Mouse (Mus musculus) heart, adult 18-20 months (tissue): ENCODE data around the gene Glcci1. TPM values are rescaled to one million over a fixed set of nuclear protein-coding genes. Genes with fewer than 3 reads are reported as not detected.
"Not testable (repeated sequence)": the region's sequence is repeated elsewhere in the genome, so short reads cannot be mapped to it uniquely, and the experiment has no call there.

Source experiments
- DNase-seq, 2 experiments: peaks; one replicate each; pipeline ENCODE4 v3.0.0; 2021 to 2022; ENCODE audit warnings: mixed read lengths in 1 of 2
- total RNA-seq, 2 experiments: library from RNA; stranded (reverse); gene quantifications; 2 replicates each; pipeline ENCODE4 v1.2.3; 2021

Glcci1 gene
- total RNA-seq, 2 experiments from 2014 or later: 8.4 to 10.1 TPM

DNA sequence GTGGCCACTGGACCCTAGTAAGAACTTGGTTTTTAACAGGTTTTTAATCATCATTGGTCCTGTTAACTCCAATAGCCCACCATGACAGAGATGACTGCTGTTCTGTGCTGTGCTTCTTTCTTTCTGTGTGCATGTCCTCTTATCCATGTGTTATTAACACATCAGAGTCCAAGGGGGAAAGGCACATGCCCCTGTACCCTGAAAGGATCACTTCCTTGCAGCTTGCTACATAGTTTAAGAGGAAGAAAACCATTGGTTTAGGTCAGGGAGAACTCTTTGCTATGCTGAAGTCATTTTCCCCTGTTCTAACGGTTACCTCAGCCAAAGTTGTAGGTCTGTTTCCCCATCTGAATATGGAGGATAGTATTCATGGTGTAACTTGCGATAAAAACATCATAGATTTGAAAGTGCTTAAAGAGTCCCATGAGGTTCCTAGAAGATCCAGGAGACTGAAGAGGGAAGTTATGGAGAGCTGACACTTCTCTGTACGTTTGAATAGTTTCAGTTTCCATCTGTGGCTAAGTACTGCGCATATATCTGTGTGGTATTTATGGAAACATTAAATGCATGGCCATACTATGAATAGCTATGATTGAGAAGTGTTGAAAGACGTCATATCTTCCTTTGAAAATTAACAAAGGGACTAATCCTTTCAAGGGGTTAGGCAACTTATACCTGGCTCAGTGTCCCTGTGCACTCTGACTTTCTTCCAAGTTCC lies 14.1 kb upstream of the Glcci1 start:
- DNase-seq: no peak

GRCm38 (mm10) chr6:8495827-8496222 lies 13.6 kb upstream of the Glcci1 start:
- DNase-seq: no peak

DNA sequence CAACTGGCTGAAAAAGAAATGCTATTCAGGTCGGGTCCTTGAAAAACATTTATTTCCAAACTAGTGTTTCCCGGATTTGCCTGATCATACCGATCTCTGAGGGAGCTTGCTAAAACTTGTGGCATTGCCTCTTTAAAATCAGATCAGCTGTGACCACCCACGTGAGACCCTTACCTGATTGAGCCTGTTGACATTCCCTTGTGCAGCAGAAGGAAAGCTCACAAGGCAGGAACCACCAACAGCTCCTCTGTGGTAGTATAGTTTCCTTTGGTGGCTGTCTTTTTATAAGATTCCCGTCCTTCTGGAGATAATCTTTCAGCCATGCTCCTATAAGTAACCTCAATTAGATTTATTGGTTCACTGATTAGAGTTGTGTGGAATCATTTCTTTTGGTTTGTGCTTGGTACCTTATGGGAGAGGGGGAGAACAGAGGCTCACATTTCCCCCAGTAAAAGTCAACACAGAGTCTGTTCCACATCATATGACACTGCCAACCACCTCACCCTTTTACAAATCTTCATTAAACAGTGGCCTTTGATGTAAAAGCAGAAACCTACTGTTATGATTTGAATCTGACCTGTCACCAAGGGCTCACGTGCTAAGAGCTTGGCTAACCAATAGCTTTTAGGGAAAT lies 12.0 kb upstream of the Glcci1 start:
- no peak for DNase-seq

DNA sequence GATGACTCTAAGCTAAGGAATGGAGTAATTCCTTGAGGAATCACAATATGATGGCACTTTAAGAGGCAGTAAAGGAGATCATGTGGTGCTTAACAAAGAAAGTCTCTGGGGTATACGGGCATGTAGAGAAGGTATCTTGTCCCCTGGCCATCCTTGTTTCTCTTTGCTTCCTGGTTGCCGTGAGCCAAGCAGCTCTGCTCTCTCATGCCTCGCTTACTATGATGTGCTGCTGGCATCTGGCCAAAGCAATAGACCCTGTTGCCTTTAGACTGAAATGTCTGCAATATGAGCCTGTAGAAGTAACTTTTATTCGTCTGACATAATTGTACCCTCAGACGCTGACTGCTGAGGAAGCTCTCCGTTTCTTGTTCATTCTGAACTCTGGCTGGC lies 11.5 kb upstream of the Glcci1 start:
- no peak for DNase-seq

- DNase-seq: no peak
Observed at GRCm38 (mm10) chr6:8498961-8499360, 10.4 kb upstream of the Glcci1 start.

DNA sequence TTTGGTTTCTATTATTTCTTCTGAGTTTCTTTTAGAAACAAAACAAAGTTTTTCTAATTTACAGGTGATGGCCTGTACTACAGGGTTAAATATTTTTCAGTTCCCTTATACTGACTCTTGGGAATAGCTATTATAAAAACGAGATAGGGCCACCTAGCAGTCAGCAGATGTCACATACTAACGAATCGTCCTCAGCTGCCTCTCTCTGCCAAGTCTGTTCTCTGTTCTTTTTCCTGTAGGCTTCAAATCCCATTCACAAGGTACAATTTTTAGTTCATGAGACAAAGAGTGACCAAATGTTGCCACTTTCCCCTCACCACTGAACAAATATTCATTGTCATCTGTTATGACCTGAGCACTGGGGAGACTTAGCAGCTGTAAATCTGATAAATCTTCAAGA lies 5.4 kb upstream of the Glcci1 start:
- DNase-seq: no peak

DNA sequence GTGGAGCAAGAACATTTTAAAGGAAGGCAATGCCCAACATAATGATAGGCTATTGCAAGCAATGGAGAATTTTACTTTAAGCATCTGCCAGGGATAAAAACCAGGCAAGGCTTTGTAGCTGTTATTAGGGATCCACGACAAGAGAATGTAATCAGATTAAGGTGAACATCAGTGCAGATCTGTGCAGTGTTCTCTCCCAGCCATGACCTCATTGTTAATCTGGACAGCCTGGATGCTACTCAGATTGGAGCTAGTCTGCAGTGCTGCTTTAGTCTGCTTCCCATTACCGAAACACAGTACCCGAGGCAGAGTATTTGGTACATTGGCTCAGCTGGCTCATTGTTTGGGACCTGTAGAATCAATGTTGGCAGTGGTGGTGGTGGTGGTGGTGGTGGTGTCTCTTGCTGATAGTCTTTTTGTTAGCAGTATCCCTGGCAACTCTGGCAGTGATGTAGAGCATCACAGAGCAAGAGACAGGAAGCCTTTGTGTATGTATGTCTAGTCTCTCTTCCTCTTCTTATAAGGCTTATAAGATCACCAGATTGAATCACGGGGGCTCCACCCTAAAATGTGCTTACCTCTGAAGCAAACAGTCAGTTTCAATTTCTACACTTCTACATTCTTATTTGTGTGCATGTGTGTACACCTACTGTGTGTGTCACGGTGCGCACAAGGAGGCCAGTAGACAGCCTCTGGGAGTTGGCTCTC lies 4.7 kb upstream of the Glcci1 start:
- no peak for DNase-seq

DNA sequence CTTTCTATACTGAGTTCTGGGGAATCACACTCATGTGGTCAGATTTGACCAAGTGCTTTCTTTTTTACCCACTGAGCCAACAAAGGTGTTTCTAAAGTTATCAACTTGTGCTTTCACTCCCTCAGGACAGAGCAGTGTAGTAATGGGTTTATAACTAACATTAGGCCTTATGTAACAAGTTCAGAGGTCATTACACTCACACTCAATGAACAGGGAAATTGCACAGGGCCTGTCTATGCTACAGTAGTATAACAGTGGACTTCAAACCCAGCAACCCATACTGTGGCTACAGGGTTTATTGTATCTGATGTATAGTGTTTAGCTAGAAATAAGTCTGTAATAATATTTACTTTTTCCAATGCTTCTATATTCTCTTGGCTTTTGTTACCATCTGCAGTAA lies 2.8 kb upstream of the Glcci1 start:
- DNase-seq: no peak

DNA sequence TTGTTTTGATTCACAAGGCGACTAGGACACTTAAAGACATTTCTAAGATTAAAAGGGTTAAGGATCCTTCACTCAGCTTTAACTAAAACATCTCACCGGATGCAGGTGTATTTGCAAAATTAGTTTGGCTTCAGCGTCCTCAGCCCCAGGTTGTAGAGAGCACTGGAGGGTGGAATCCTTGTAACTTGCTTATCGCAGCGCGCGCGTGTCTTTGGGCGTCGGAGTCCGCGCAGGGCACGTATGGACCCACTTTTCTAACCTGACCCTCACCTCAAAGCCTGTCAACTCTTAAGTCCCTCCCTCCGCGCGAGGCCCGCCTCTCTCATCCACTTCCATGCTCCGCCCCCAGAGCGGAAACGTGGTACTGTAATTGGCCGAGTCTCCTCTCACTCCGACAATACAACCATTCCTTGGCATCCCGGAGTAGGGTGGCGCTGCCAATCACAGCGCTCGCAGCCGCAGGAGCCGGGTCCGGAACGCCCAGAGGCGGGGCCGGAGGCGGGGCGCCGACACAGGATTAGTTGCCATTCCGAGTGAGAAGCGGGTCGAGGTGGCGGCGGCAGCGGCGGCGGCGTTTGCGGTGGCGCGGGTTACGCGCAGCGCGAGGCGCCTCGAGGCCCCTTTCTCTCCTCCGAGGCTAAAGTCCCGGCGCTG lies 390 bp upstream of the Glcci1 start:
- peak; percentile 99 to 100 for DNase-seq

DNA sequence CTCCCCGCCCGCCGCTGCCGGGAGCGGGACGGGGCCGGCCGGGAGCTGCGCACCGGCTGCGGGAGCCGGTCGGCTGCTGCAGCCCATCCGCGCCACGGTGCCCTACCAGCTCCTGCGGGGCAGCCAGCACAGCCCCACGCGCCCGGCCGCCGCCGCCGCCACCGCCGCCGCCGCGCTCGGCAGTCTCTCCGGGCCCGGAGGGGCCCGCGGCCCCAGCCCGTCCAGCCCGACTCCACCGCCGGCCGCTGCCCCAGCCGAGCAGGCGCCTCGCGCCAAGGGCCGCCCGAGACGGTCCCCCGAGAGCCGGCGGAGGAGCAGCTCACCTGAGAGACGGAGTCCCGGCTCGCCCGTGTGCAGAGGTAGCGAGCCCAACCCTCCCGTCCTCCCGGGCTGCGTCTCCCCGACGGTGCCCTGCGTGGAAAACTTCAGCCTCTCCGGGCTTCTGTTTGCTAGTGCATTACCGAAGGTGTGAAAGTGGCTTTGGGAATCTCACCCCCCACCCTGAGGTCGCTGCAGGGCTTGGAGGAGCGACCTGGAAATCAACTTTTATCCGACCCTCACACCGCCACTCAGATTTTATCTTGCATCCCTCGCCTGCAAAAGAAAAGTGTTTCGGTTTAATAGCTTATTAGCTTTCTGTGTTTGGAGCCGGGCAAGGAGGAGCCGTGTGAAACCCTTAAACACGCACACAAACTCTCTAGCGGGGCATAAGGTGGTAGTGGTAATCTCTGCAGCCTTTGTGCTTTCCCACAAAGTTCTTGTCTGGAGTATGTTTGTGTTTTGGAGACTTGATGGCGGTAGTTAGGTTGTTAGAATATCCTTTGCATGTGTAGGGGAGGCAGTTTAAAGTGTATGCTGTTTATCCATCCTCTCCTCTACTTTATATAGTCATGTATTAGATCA lies 812 bp downstream of the Glcci1 start:
- DNase-seq: peak; percentile 29 to 58

- DNase-seq: peak in 1 of 2 experiments; percentile 6
Observed at GRCm38 (mm10) chr6:8510864-8511428, 1.5 kb downstream of the Glcci1 start.

GRCm38 (mm10) chr6:8511447-8511846 lies 2.0 kb downstream of the Glcci1 start:
- no peak for DNase-seq

DNA sequence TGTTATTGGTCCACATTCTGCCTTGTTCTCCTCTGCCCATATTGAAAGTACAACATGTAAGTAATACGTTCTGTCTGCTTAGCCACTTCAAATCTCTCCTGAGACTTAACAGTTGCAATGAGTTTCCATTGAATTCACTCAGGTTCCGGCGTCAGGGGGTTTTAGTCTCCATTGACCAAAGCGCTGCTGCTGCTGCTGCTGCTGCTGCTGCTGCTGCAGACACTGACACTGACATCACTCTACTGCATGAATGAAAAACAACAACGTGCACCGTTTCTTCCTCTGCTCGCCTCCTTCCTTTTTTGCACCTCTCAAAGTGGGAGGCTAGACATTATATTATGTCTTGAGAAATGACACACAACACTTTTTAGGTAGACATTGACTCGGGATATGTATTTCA lies 3.0 kb downstream of the Glcci1 start:
- DNase-seq: no peak

DNA sequence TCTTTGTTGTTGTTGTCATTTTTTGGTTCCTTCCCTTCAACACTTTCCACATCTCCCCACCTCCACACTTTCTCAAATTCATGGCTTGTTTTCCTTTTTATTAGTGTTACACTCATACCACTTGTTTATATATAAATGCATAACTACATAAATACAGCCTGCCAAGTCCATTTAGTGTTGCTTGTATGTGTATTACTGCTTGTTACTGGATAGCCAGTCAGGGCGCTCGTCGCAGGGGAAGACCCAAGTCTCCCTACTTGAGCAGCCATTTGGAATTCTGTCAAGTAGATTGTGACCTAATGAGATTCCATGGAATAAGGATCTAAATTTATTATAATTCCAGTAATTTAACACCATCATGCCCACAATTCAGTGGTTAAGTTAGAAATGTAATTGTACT lies 10.3 kb downstream of the Glcci1 start:
- no peak for DNase-seq

DNA sequence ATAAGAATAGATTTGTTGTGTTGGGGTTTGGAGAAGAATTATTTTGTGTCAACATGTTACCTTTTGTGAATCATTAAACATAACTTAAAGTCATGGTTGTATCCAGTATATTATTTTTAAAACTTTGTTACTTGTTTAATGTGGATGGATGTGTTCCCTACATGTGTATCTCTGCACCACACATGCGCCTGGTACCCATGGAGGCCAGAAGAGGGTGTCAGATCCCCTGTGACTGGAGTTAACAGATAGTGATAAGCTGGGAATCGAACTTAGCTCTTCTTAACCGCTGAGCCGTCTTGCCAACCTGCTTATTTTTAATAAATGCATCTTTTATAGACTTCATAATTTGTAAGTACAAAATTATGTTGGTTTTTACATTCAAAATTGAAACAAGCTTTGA lies 11.8 kb downstream of the Glcci1 start:
- no peak for DNase-seq

GRCm38 (mm10) chr6:8524717-8525116 lies 15.3 kb downstream of the Glcci1 start:
- no peak for DNase-seq

DNA sequence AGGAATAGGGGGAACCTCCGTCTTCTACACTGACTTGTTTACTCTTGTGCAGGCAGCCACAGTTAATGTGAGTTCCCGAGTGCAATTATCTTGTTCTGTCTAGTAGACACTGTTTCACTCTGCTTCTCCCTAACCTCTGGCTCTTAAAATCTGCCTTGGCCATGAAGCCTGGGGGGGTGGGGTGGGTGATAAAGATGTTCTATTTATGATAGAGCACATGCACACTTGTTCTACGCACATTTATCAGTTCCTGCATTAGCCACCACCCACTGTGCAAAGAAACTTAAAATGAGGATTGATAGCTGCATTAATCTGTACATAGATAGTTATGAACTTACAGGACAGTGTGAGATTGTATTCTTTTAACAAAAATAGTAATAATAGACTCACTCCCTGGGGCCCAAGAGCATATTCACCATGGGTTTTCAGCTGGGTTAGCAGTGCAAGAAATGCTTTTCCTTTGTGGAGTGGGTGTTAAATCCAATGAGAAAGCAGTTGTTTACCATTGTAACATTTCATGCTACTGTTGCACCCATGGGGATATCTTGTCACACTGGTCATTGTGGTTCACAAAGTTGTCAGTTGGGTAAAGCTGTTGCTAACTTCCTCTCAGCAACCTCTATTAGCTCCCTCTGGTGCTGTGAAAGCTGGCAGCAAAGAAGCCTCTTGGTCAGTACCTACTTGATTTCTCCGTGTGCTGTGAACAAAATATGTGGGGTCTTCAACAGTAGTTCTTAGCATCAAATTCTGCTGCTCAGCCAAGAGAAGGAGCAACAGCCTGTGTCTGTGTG lies 21.9 kb downstream of the Glcci1 start:
- DNase-seq: no peak

GRCm38 (mm10) chr6:8536944-8537343 lies 27.5 kb downstream of the Glcci1 start:
- DNase-seq: no peak

DNA sequence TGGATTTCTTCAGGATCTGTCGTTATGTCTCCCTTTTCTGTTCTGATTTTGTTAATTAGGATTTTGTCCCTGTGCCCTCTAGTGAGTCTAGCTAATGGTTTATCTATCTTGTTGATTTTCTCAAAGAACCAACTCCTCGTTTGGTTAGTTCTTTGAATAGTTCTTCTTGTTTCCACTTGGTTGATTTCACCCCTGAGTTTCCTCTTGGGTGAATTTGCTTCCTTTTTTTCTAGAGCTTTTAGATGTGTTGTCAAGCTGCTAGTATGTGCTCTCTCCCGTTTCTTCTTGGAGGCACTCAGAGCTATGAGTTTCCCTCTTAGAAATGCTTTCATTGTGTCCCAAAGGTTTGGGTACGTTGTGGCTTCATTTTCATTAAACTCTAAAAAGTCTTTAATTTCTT lies 32.1 kb downstream of the Glcci1 start:
- DNase-seq: not testable (repeated sequence)

DNA sequence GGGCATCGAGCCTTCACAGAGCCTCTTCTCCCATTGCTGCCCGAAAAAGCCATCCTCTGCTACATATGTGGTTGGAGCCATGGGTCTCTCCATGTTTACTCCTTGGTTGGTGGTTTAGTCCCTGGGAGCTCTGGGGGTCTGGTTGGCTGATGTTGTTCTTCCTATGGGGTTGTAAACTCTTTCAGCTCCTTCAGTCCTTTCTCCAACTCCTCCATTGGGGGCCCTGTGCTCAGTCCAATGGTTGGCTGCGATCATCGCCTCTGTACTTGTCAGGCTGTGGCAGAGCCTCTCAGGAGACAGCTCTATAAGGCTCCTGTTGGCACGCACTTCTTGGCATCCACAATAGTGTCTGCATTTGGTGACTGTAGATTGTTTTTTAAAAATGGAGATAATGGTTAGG lies 35.4 kb downstream of the Glcci1 start:
- DNase-seq: no peak

GRCm38 (mm10) chr6:8545780-8546179 lies 36.4 kb downstream of the Glcci1 start:
- DNase-seq: no peak
